In the genomic region with DNA sequence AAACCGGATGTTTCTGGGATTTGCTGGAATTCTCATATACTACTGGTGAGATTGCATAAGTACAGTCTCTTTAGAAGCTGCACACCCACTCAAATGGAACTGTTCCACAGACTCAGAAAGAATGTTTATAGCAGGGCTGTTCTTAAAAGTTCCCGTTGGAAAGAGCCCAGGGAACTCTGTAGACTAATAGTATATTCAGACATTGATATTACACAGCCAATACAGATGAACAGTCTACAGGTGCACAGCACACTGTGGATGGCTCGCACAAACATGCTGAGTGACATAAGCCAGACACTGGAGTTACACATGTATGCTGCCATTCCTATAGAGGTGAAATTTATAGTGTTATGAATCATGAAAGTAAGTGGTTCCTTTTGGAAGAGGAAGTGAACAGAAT, we compare ENCODE assay signal across 22 mouse cellular contexts. TPM values are rescaled to one million over a fixed set of nuclear protein-coding genes. Genes with fewer than 3 reads are reported as not detected.
A peak's percentile ranks its signal among the peaks of the same experiment; 100 is the strongest.
DNase-seq lines count a peak whose midpoint lies in the region; ATAC-seq and TF ChIP-seq lines count a peak whose summit lies in the region.
"Had no signal": no experiment of that assay in that cellular context is flagged by ENCODE, and none has a peak within 500 bp of the region (broad histone marks: within the 10 kb centered on the region; RNA-seq: fewer than 3 reads in every experiment).

No protein-coding gene starts in this region.

- peak; percentile 67; the same call in 1 of the 2 replicates for ATAC-seq in embryonic facial prominence, embryonic 14.5 days (ENCODE audit: low read depth)
- ATAC-seq in stomach, postnatal 0 days (ENCODE audit: low FRiP score, low TSS enrichment), result peak; percentile 66; the same call in 1 of the 2 replicates
- ATAC-seq: CD4-positive, CD25-positive, alpha-beta regulatory T cell, adult 4 months; forebrain, embryonic 14.5 days; hindbrain, embryonic 16.5 days; lung, postnatal 0 days had no signal

- TF ChIP-seq EP300 in stomach, postnatal 0 days (optimal IDR thresholded peaks at IDR 0.05), result no peak

- intact Hi-C loops in left cerebral cortex, postnatal 10 days (cut with DNase I), result no loop called here
- intact Hi-C loops in left cerebral cortex, postnatal 14 days (cut with DNase I), result no loop called here

- no peak overlapping the region for H3K4me2 ChIP-seq in embryonic facial prominence, embryonic 14.5 days (ENCODE audit: low read depth, low read length)
- no peak overlapping the region for H3K4me2 ChIP-seq in stomach, postnatal 0 days (replicated peaks; ENCODE audit: low read depth)
- H3K4me2 ChIP-seq: liver, embryonic 13.5 days had no signal

- no peak overlapping the region for H3K27ac ChIP-seq in embryonic facial prominence, embryonic 14.5 days (replicated peaks; ENCODE audit: low read depth, low read length)
- H3K27ac ChIP-seq in embryonic facial prominence, embryonic 10.5 days (replicated peaks), result no peak overlapping the region
- H3K27ac ChIP-seq in stomach, postnatal 0 days (replicated peaks), result 0 out of 2 replicates have a peak overlapping the region, but pooled peaks have one; percentile 0
- H3K27ac ChIP-seq: liver, embryonic 13.5 days had no signal

- H3K27me3 ChIP-seq in embryonic facial prominence, embryonic 14.5 days (replicated peaks; ENCODE audit: control insufficient read depth, insufficient read depth, low read length), result no peaks in the 10 kb centered on the region
- no peaks in the 10 kb centered on the region for H3K27me3 ChIP-seq in embryonic facial prominence, embryonic 10.5 days (replicated peaks; ENCODE audit: low read depth, poor library complexity, severe bottlenecking)
- H3K27me3 ChIP-seq in stomach, postnatal 0 days (ENCODE audit: control insufficient read depth, insufficient read depth, low read length), result no peaks in the 10 kb centered on the region
- H3K27me3 ChIP-seq: liver, embryonic 13.5 days had no signal

- no peaks in the 10 kb centered on the region for H3K36me3 ChIP-seq in embryonic facial prominence, embryonic 14.5 days (ENCODE audit: control insufficient read depth, insufficient read depth, low read length)
- H3K36me3 ChIP-seq in embryonic facial prominence, embryonic 10.5 days (replicated peaks), result no peaks in the 10 kb centered on the region
- no peaks in the 10 kb centered on the region for H3K36me3 ChIP-seq in stomach, postnatal 0 days (ENCODE audit: control insufficient read depth, insufficient read depth, low read length)
- H3K36me3 ChIP-seq: liver, embryonic 13.5 days had no signal

- H3K4me3 ChIP-seq in embryonic facial prominence, embryonic 14.5 days (ENCODE audit: low read depth, low read length), result no peak overlapping the region
- H3K4me3 ChIP-seq in embryonic facial prominence, embryonic 10.5 days, result no peak overlapping the region
- H3K4me3 ChIP-seq in stomach, postnatal 0 days (ENCODE audit: low read depth, low read length), result no peak overlapping the region
- H3K4me3 ChIP-seq: liver, embryonic 13.5 days; myocyte had no signal

- 67% methylated on average over 3 of the region's 3 CpGs for WGBS in embryonic facial prominence, embryonic 14.5 days
- WGBS in embryonic facial prominence, embryonic 10.5 days, result 92% methylated on average over 3 of the region's 3 CpGs
- WGBS in stomach, postnatal 0 days, result 51% methylated on average over 3 of the region's 3 CpGs

- TF ChIP-seq CTCF in stomach, postnatal 0 days (IDR thresholded peaks at IDR 0.05; ENCODE audit: low read depth), result no peak

- no peak overlapping the region for H3K9ac ChIP-seq in embryonic facial prominence, embryonic 14.5 days (ENCODE audit: low read depth, low read length)
- no peak overlapping the region for H3K9ac ChIP-seq in stomach, postnatal 0 days (ENCODE audit: low read length)
- H3K9ac ChIP-seq: liver, embryonic 13.5 days had no signal

- peak; percentile 55 for DNase-seq in embryonic facial prominence, embryonic 14.5 days (ENCODE audit: low spot score)
- DNase-seq in embryonic facial prominence, embryonic 10.5 days (ENCODE audit: low spot score), result no peak
- peak; percentile 34 to 42 for DNase-seq in left cerebral cortex, adult 18-20 months (ENCODE audit: low spot score in 2 of 2)
- no peak for DNase-seq in left cerebral cortex, postnatal 10 days (ENCODE audit: extremely low spot score in 1 of 2, low spot score in 2 of 2)
- peak; percentile 40 to 86 for DNase-seq in left cerebral cortex, postnatal 14 days (ENCODE audit: low spot score in 2 of 2)
- no peak for DNase-seq in stomach, postnatal 0 days (ENCODE audit: low spot score)
- no peak for DNase-seq in ovary, postnatal 14 days (ENCODE audit: low spot score)
- no peak for DNase-seq in neural tube, embryonic 10.5 days (ENCODE audit: extremely low spot score, low spot score)
- DNase-seq: heart, adult 18-20 months; heart, postnatal 4 days; kidney, adult 9 months; kidney, postnatal 36 days; liver, embryonic 13.5 days had no signal

- H3K4me1 ChIP-seq in embryonic facial prominence, embryonic 14.5 days (ENCODE audit: control insufficient read depth, insufficient read depth, low read length), result no peaks in the 10 kb centered on the region
- 0 out of 2 replicates have a peak, but pooled peaks cover 4% of the 10 kb centered on the region for H3K4me1 ChIP-seq in embryonic facial prominence, embryonic 10.5 days
- H3K4me1 ChIP-seq in stomach, postnatal 0 days (replicated peaks; ENCODE audit: control insufficient read depth, insufficient read depth), result no peaks in the 10 kb centered on the region
- H3K4me1 ChIP-seq: liver, embryonic 13.5 days had no signal

- H3K9me3 ChIP-seq in embryonic facial prominence, embryonic 14.5 days (ENCODE audit: control insufficient read depth, low read length), result no peaks in the 10 kb centered on the region
- H3K9me3 ChIP-seq in embryonic facial prominence, embryonic 10.5 days, result no peaks in the 10 kb centered on the region
- no peaks in the 10 kb centered on the region for H3K9me3 ChIP-seq in stomach, postnatal 0 days (ENCODE audit: control insufficient read depth, low read length)
- H3K9me3 ChIP-seq: G1E; liver, embryonic 13.5 days had no signal

RNA-seq across cellular contexts. Expression of gene Stx8, which starts 32.9 kb away (rescaled TPM):
- polyA plus RNA-seq in embryonic facial prominence, embryonic 14.5 days (2014; fragmentation: Nextera tagmentation; extraction: Ambion mirVana), result 57.5 and 58.9 TPM in 2 replicates
- 44.7 and 44.8 TPM in 2 replicates for polyA plus RNA-seq in embryonic facial prominence, embryonic 10.5 days (2016; fragmentation: Nextera tagmentation; extraction: Ambion mirVana)
- 10 to 100 TPM; 34.3 to 38.1 TPM for total RNA-seq in left cerebral cortex, adult 18-20 months (2021)
- 10 to 100 TPM; 28.1 to 28.4 TPM for total RNA-seq in left cerebral cortex, postnatal 10 days (2021)
- 10 to 100 TPM; 31.7 to 36.2 TPM for total RNA-seq in left cerebral cortex, postnatal 14 days (2021)
- polyA plus RNA-seq in stomach, postnatal 0 days (2015; fragmentation: Nextera tagmentation; extraction: Ambion mirVana), result 71.0 and 76.1 TPM in 2 replicates

RNA-seq across cellular contexts. Expression of gene Cfap52, which starts 33.5 kb away (rescaled TPM):
- polyA plus RNA-seq in embryonic facial prominence, embryonic 14.5 days (2014; fragmentation: Nextera tagmentation; extraction: Ambion mirVana), result 2.9 and 7.2 TPM in 2 replicates
- polyA plus RNA-seq in embryonic facial prominence, embryonic 10.5 days (2016; fragmentation: Nextera tagmentation; extraction: Ambion mirVana), result 0.34 and 0.55 TPM in 2 replicates
- total RNA-seq in left cerebral cortex, adult 18-20 months (2021), result 1 to 10 TPM; 1.9 to 4.7 TPM
- total RNA-seq in left cerebral cortex, postnatal 10 days (2021), result 1 to 10 TPM; 7.2 to 9.9 TPM
- total RNA-seq in left cerebral cortex, postnatal 14 days (2021), result 10 to 100 TPM in 1 of 2 experiments, 1 to 10 TPM in 1; 8.7 to 10.1 TPM
- 0.35 and 0.42 TPM in 2 replicates for polyA plus RNA-seq in stomach, postnatal 0 days (2015; fragmentation: Nextera tagmentation; extraction: Ambion mirVana)
- total RNA-seq: G1E; megakaryocyte, adult 5-6 weeks; neutrophil, adult 5-6 weeks had no signal
- polyA plus RNA-seq: CD4-positive, CD25-positive, alpha-beta regulatory T cell, adult 4 months; G1E; heart, embryonic 14.5 days; liver, embryonic 13.5 days had no signal

Comparison
In these comparisons a context has a peak if more than half of its experiments do, and no peak if none do; other contexts are left out.
1. DNase-seq: peak in embryonic facial prominence, embryonic 14.5 days (single experiment), left cerebral cortex, adult 18-20 months (2 of 2) and left cerebral cortex, postnatal 14 days (2 of 2); none in embryonic facial prominence, embryonic 10.5 days (single experiment), left cerebral cortex, postnatal 10 days (0 of 2), stomach, postnatal 0 days (single experiment), ovary, postnatal 14 days (single experiment) and neural tube, embryonic 10.5 days (single experiment).